Mouse (Mus musculus): ENCODE measurements around the gene Denr.

Denr gene

GRCm38 (mm10) chr5:123906976-123907630, at the start of gene Denr:
Denr (plus strand) TSS chr5:123907175.
- peak; percentile 100 for DNase-seq

- no peak for DNase-seq
Measured at GRCm38 (mm10) chr5:123858798-123859197, 48.2 kb upstream of the Denr start.

- no peak for DNase-seq
Measured at GRCm38 (mm10) chr5:123862374-123863350, 44.3 kb upstream of the Denr start.

- no peak for DNase-seq
Measured at GRCm38 (mm10) chr5:123863934-123864333, 43.0 kb upstream of the Denr start.

GRCm38 (mm10) chr5:123865365-123865764, 41.6 kb upstream of the Denr start, which contains the start of gene Hcar2:
Hcar2 (minus strand) TSS chr5:123865499.
- DNase-seq = no peak

- DNase-seq = no peak
Measured at GRCm38 (mm10) chr5:123866457-123866856, 40.5 kb upstream of the Denr start.

GRCm38 (mm10) chr5:123869615-123870014, 37.4 kb upstream of the Denr start:
- DNase-seq = no peak

- no peak for DNase-seq
Measured at GRCm38 (mm10) chr5:123874177-123874576, 32.8 kb upstream of the Denr start.

- DNase-seq = no peak
Measured at GRCm38 (mm10) chr5:123878056-123878455, 28.9 kb upstream of the Denr start.

- no peak for DNase-seq
Measured at GRCm38 (mm10) chr5:123879928-123880327, 27.0 kb upstream of the Denr start, which contains the start of gene Hcar1. Hcar1 (minus strand) TSS chr5:123880020.

GRCm38 (mm10) chr5:123880778-123881177, 26.2 kb upstream of the Denr start:
- no peak for DNase-seq

GRCm38 (mm10) chr5:123883891-123884290, 23.1 kb upstream of the Denr start:
- DNase-seq = no peak

- DNase-seq = no peak
Measured at GRCm38 (mm10) chr5:123884332-123884731, 22.6 kb upstream of the Denr start.

- no peak for DNase-seq
Measured at GRCm38 (mm10) chr5:123886365-123886764, 20.6 kb upstream of the Denr start.

GRCm38 (mm10) chr5:123890312-123890711, 16.7 kb upstream of the Denr start:
- no peak for DNase-seq

- DNase-seq = no peak
Measured at GRCm38 (mm10) chr5:123890987-123891386, 16.0 kb upstream of the Denr start.

GRCm38 (mm10) chr5:123891669-123892068, 15.3 kb upstream of the Denr start:
- DNase-seq = peak; percentile 62 to 78

- no peak for DNase-seq
Measured at GRCm38 (mm10) chr5:123893520-123893919, 13.5 kb upstream of the Denr start.

- DNase-seq = no peak
Measured at GRCm38 (mm10) chr5:123896395-123896794, 10.6 kb upstream of the Denr start.

- no peak for DNase-seq
Measured at GRCm38 (mm10) chr5:123897352-123897751, 9.6 kb upstream of the Denr start.

- no peak for DNase-seq
Measured at GRCm38 (mm10) chr5:123904059-123904672, 2.8 kb upstream of the Denr start.

GRCm38 (mm10) chr5:123906146-123906975, 614 bp upstream of the Denr start:
- DNase-seq = no peak
